Mouse (Mus musculus) monocyte, adult 5-6 weeks (primary cell): ENCODE results near the gene 6030468B19Rik. TPM values are rescaled to one million over a fixed set of nuclear protein-coding genes. Genes with fewer than 3 reads are reported as not detected.
"Not testable (repeated sequence)": the region's sequence is repeated elsewhere in the genome, so short reads cannot be mapped to it uniquely, and the experiment has no call there.

Experiments
- ATAC-seq: fragments of 153-309, 156-312 bp; replicated peaks from 2 replicates; pipeline ENCODE4 v1.8.0; 2017; ENCODE audit warnings: mild to moderate bottlenecking; ENCODE audit not compliant: low TSS enrichment, insufficient number of reproducible peaks, severe bottlenecking, poor library complexity, low FRiP score
- total RNA-seq: library from RNA; stranded (forward); fragments of 200-1000, 200-491, 200-594 nt; gene quantifications from 3 replicates; pipeline ENCODE4 v1.2.3, GENCODE M21; 2017

Gene 6030468B19Rik
- total RNA-seq, 1 experiment from 2014 or later: not detected

DNA sequence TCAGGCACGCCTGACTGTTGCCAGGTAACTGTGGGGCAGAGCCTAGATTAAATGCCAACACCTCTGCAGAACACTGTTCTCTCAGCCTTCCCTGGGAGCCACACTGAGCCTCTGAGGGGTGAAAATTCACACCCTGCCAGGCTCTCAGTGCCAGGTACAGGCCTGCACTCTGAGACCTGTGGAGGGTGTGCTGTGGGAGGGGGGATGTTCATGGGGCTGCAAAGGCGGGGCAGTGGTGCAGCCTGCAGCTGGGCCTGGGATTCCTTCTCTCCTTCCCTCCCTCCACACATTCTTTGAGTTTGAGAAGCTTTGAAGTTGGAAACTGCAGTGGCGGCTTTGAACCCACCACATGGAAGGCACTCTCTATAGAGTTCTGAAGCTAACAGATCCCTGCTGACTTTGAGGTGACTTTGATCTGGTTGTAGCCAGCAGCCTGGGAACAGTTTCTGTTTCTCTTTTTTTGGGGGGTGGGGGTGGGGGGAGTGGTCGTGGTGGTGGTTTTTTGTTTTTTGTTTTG, 3.4 kb upstream of the 6030468B19Rik start:
- ATAC-seq: no peak

DNA sequence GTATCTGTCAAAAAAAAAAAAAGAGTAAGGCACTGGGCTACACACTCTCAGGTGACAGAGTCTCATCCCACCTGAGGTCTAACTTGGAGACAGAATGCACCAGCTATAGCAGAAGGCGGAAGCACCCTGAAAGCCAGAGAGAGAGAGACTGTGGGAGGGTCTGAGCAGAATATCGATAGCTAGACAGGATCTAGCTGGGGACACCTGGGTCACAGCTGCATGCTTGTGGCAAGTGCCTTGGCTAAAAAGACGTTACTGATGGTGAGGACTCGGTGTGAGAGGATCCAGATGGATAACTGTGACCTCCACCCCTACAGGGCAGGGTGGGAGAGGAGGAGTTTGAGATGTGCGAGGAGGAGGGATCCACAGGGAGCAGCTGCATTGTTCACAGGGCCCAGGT, 506 bp upstream of the 6030468B19Rik start:
- ATAC-seq: no peak

DNA sequence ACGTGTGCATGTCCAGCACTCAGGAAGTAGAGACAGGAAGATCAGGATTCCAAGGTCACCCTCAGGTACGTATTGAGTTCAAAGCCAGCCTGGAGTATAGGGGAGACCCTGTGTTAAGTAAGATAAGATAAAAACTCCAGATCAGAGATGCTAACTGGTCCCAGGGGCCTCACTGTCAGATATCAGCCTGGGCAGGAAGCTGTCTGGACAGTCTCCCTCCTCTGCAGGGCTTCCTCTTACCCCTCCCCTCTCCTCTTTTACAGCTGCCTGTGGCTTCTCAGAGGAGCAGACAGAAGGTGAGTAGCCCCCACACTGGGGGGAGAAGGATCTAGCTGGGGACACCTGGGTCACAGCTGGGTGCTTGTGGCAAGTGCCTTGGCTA, 691 bp downstream of the 6030468B19Rik start:
- peak; percentile 14; the same call in 1 of the 2 replicates for ATAC-seq

DNA sequence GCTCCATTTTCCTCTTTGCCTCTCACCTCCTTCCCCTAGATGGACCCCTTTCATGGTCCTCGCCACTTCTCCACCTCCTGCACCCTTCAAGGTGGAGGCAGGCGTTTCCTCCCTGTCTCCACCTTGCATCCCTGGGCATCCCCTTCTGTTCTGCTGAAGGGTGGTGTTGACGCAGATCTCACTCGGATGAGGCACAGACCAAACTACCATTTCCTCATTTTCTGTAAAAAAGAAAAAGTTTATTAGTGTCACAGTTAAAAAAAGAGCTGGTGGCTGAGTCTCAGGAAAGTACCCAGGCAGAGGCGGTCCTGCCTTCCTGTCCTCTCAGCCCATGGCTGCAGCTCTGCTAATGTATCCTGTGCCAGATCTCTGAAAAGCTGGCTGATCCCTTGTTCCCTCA, 1.7 kb downstream of the 6030468B19Rik start:
- peak; percentile 60 for ATAC-seq

DNA sequence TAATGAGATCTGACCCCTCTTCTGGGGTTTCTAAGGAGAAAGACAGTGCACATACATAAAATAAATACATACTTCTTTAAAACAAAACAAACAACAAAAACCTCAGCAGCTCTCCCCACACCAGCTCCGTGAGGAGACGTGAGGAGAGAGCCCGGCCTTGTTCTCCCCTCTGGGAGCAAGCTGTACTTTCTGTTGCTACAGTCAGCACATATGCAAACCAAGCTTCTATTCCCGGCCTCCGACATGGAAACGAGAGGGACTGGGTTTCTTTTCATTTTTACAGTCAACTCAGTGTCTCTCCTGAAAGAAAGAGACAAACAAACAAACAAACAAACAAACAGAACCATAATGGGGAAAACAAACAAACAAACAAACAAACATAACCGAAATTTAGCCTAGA, 2.6 kb downstream of the 6030468B19Rik start:
- no peak for ATAC-seq

DNA sequence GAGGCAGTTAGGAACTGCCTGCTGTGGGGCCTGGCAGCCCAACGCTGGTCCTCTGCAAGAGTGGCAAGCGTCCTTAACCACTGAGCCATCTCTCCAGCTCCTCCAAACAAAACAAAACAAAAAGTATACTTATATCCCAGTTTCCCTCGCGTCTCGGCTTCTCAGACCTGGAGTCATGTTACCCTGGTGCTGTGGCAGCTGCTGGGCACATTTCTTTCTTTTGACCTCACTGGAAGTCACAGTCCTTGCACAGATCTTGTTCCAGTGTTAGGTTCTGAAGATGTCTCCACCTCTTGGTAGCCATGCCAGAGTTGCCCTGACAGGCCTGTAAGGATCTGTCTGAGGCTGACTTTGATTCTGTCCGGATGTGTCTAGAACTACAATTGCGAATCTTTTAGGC, 4.2 kb downstream of the 6030468B19Rik start:
- no peak for ATAC-seq

DNA sequence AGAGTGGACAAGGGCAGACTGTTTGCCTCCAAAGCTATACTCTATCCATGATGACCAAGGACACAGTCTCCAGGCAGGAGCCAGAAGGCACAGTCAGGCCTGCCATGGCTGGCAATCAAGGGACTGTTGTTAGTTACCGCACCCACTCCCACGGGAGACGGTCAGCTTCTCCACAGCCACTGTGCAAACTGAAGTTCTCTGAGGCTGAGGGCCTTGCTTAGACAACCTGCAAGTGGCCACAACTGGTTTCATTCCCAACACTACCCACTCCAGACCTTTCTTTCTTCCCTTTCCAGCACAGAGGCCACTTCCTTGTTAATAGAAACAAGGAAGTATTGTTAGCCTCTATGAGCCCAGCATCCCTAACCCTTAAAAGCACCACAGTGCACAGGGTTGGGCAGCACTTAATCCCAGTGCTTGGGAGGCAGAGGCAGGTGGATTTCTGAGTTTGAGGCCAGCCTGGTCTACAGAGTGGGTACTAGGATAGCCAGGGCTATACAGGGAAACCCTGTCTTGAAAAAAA, 5.8 kb downstream of the 6030468B19Rik start:
- ATAC-seq: 0 out of 2 replicates have a peak, but pooled peaks have one; percentile 42

DNA sequence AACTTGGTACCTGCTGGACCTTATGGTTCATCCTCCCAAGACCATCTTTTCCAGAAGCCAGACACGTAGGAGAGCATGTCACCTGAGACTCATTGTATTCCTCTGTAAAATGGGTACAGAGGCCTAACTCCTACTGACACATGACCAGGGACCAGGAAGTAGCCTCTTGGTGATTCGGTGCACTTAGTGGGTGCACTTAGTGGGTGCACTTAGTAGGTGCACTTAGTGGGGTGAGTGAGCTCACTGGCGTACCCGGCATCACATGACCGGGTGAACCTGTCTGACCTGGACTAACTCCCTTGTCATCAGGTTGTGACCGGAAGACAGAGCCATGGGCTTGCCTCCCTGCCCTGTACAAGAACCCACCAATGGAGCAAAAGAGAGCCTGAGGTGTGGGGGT, 9.3 kb downstream of the 6030468B19Rik start:
- ATAC-seq: no peak

DNA sequence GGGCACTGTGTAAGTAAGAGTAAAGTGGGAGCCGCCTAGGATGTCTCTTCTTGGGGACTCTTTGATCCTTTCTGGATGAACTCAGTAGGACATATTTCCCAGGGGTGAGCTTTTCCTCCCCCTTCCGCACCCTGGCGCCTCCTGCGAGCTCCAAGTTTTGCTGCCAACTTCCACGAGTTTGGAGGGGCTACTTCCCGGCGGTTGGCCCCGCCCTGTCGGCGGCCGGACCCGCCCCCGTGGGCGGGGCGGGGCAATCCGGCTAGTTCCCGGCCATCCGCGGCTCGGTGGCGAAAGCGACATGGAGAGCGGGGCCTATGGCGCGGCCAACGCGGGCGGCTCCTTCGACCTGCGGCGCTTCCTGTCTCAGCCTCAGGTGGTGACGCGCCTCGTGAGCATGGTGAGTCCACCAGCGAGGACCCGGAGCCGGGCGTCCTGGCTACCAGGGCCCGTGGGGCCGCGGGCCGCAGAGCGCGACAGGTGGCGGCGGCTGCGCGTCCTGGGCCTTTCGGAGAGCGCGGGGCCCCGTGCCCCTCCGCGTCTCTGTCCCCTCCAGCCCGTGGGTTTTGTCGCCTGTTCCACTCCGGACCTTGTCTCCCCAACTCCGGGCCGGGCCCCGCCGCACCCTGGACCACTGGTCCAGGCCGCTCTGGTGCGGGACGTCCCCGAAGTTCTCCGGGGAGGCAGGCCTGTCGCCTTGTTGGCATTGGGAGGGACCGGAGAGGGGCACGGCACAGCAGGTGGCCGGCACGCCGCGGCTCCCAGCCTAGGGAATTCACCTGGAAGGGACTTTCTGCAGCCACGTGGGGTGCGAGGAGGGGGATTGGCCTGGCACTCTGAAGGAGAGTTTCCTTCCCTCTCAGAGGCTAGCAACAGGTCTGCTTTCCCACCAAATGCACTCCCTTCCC, 12.2 kb downstream of the 6030468B19Rik start, which contains the start of the genes Gm20708 and Syngr2:
Gene Gm20708 (plus strand): TSS at position 262 of the 905 bp plus-strand sequence.
Gene Syngr2 (plus strand): TSS at position 262 of the 905 bp plus-strand sequence.
- peak; percentile 36 for ATAC-seq

DNA sequence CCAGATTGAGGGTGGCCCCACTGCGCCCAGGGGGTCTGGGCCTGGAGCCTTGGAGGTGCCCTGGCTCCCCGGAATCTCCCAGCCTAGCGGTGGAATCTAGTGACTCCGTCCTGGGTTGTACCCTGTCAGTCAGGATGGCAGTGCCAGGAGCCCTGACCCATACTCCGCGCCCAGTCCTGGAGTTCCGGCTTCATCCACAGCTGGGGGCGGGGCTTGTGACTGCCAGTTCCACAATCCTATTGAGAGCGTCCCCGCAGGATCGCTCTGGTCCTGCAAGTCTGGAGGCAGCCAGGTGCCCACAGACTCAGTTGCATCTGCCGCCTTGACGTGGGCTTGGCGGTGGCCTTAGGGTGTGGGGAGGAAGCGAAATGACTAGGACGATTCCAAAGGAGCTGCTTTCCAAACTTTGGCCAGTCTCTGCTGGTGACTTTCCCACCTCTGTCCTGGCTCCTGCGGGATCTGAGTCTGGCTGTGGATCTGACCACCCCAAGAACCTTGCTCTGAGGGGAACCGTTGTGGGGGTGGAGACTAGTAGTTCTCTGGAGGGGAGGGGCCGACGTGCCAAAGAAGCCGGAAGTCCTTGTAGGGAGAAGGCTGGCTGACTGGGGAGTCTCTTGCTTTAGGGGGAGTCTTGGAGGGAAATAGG, 13.1 kb downstream of the 6030468B19Rik start:
- peak; percentile 86 for ATAC-seq

DNA sequence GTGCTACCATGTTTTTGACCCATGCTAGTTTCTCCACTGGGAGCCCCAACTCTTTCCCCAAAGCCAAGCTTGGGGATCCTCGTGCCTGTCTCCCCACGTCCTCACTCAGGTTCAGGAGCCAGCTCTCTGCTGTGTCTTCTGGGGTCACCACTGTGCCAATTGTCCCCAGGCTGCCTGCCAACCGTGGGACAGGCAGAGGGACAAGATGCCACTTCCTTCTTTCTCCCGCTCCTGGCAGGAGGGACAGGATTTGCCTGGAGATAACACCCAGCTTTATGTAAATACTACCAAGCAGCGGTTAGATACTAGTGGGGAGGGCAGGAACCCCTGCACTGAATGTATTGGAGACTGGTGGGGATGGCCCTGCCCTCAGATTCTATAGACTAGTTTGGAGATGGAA, 16.4 kb downstream of the 6030468B19Rik start:
- no peak for ATAC-seq

DNA sequence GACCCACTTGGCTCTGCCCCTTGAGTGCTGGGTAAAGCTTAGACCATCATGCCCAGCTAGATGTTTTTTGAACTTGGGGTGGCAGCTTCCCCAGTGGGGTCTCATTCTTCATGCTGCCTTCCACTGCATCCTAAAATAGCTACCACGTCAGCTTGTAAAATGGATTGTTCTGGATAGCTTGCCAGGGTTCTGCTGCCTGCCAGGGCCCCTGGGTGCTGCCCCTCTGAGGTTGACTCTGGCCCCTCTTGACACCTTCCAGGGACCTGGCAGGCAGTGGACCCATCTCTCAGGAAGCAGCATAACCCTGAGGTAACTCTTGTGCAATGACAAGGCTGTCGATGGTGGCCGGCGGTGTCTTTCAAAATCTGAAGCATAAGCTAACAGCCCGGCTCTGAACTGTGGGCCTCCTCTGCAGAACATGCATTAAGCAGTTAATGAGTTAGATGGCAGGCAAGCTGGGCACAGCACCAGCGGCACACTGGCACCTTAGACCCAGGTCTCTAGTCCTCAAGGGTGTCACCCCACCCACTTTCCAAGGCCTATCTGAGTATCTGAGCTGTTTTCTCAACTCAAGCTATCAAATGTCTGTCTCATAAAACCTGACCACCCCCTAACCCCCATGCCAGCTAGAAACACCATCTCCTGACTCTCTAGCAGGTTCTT, 17.4 kb downstream of the 6030468B19Rik start:
- no peak for ATAC-seq

DNA sequence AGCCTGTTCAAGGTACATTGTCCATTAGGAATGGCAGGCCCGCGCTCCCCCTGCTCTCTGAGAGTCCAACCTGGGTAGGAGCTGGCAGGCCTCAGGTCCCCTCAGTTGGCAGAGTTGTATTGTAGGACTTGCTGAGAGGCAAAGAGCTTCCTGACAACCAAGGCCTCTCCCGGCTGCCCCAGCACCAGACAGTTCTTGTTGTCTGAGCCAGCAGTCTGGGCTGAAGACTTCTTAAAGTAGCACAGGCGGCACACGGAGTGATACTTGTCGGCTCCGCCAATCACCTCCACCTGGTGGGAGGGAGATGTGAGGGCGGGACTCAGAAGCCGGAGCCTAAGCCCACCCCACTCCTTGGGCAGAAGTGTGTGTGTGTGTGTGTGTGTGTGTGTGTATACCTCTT, 18.4 kb downstream of the 6030468B19Rik start:
- not testable (repeated sequence) for ATAC-seq

DNA sequence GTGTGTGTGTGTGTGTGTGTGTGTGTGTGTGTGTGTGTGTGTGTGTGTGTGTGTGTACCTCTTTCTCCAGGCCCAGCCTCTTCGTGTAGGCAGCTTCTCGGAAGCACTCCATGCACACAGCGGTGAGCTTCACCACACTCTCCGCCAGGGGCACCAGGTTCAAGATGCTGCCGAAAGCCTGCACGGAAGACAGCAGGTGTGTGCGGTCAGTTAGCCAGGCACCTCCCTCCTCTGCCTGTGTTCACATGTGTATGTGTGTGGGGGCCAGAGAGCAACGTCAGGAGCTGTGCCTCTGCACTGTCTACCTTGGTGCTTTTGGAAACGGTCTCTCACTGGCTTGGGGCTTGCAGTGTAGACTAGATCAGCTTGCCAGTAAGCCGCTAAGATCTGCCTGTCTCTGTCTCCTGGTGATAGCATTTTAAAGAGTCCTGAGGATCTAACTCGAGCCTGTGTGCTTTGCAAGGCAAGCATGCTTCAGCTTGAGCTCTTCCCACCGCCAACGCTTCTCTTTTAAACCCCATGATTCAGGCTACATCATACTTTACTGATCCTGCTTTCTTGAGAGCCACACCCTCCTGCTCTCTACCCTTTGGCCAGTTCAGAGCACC, 19.0 kb downstream of the 6030468B19Rik start:
- no peak for ATAC-seq

DNA sequence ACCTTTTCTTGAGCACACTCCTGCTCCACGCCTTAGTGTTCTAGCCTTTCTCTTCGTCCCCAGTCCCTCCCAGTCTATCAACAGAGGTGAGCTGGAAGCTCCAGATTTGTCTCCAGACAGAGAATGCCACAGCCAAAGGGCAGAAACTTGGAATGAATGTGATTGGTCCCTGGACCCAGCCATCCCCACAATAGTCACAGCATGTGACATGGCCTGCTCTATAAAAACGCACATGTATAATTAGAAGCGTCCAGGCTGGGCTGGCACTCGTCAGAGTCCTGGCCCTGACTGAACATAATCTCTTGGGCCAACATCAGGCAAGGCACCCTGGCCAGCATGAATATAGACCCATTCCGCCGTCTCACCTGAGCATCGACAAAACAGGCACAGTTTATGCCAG, 21.6 kb downstream of the 6030468B19Rik start:
- ATAC-seq: no peak

DNA sequence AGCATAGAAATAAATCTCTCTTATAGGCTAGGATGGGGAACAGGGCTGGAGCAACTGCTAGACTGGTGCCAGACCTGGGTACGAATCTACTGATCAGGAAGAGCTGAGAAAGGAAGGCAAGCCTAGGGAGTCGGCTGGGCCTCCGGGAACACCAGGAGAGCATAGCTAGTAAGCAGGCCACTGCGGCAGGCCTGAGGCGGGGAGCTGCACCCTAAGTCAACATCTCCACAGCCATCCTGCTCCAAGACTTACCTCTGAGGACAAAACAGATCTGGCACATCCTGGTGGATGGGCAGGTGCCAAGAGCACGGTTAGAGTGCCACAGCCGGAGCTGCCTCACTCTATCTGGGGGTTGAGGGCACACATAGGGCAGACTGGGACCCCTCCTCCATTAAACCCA, 22.7 kb downstream of the 6030468B19Rik start:
- no peak for ATAC-seq

DNA sequence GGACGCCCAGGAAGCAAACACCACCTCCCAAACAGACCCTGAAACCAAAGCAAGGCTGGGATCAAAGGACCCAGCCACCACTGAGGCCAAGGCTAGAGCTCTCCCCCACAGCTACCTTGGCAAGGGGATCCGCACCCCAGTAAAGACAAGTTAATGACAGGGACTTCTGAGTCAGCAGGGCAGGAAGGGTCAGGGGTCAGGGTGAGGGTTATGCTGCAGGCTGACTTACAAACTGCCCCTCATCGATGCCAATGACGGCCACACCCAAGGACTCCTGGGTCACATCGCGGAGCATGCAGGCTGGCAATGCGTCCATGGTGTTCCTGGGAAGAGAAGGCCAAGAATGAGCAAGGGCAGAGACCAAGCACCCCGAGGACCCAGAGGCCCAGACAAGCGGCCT, 24.4 kb downstream of the 6030468B19Rik start:
- ATAC-seq: no peak

DNA sequence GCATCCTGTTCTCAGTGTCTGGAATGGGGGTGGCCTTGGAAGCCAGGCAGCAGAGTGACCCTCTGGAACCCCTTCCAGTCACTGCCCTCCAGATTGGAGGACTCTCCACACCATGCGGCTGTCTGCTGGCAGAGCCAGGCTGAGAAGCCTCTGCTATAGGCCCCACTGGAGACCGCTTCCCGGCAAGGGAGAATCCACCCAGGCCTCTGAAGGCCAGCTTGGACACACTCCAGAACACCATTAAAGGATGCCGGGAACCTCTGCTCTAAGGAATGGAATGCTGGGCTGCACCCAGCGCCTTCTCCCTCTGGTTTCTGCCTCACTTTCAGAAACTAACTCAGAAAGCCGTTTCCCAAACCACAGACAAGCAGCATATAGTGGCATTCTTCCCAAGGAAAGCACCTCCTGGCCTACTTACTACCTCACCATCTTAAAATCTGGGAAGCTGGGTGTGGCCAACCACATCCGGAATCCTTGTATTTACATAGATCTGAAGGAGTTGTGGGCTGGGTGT, 25.3 kb downstream of the 6030468B19Rik start:
- no peak for ATAC-seq
